Mouse (Mus musculus): ENCODE results near the gene Camk2n1. TPM values are rescaled to one million over a fixed set of nuclear protein-coding genes. Genes with fewer than 3 reads are reported as not detected.

Gene Camk2n1
- total and polyA plus RNA-seq, 3 experiments, result 0.10 TPM; not detected in 2

GRCm38 (mm10) chr4:138458171-138458570 lies 4.1 kb downstream of the Camk2n1 start:
- Histone ChIP-seq H3K27me3 (ENCODE audit: control insufficient read depth in 1 of 2, insufficient read depth in 2 of 2, low read length in 2 of 2) (no peaks in the 10 kb centered on the region), H3K36me3 (ENCODE audit: control insufficient read depth in 1 of 2, insufficient read depth in 2 of 2, low read length in 2 of 2) (no peaks in the 10 kb centered on the region), H3K4me1 (ENCODE audit: control insufficient read depth in 1 of 2, insufficient read depth in 2 of 2, low read length in 2 of 2) (no peaks in the 10 kb centered on the region), H3K9ac (ENCODE audit: control insufficient read depth, low read depth, low read length, poor library complexity, severe bottlenecking) (no peak overlapping the region), H3K9me3 (replicated peaks; ENCODE audit: insufficient read depth, low read length) (no peaks in the 10 kb centered on the region), H3K79me2 (ENCODE audit: control insufficient read depth, insufficient read depth, low read length, poor library complexity) (no peaks in the 10 kb centered on the region), H3K27ac (ENCODE audit: control insufficient read depth, low read depth, low read length) (no peak overlapping the region), H3K4me3 (ENCODE audit: control insufficient read depth in 1 of 2, insufficient read depth in 1 of 2, low read depth in 2 of 2, low read length in 2 of 2) (no peak overlapping the region)
- DNase-seq (ENCODE audit: low read depth, low spot score), result no peak
- TF ChIP-seq HCFC1 (IDR thresholded peaks at IDR 0.05; ENCODE audit: low read depth, low read length) (no peak), RCOR1 (IDR thresholded peaks at IDR 0.05; ENCODE audit: low read depth, low read length) (no peak), KAT2A (conservative IDR thresholded peaks at IDR 0.05; ENCODE audit: low read depth, low read length) (no peak), MXI1 (IDR thresholded peaks at IDR 0.05; ENCODE audit: low read depth, low read length) (no peak), MAFK (IDR thresholded peaks at IDR 0.05; ENCODE audit: borderline replicate concordance, low read depth, low read length) (no peak), E2F4 (IDR thresholded peaks at IDR 0.05; ENCODE audit: borderline replicate concordance, low read depth, low read length) (no peak), POLR2AphosphoS2 (IDR thresholded peaks at IDR 0.05; ENCODE audit: low read length) (no peak), BHLHE40 (IDR thresholded peaks at IDR 0.05; ENCODE audit: borderline replicate concordance, low read depth, low read length) (no peak), MYB (IDR thresholded peaks at IDR 0.05; ENCODE audit: low read depth, low read length) (no peak), GABPA (IDR thresholded peaks at IDR 0.05; ENCODE audit: low read depth, low read length) (no peak), POLR2A (IDR thresholded peaks at IDR 0.05; ENCODE audit: control insufficient read depth in 1 of 2, insufficient read depth in 1 of 2, low read depth in 1 of 2, low read length in 2 of 2, poor library complexity in 1 of 2) (no peak), TAL1 (IDR thresholded peaks at IDR 0.05; ENCODE audit: low read length) (no peak)

GRCm38 (mm10) chr4:138458735-138459440 lies 4.8 kb downstream of the Camk2n1 start:
- DNase-seq (ENCODE audit: low read depth, low spot score), result no peak
- Histone ChIP-seq H3K27me3 (ENCODE audit: control insufficient read depth in 1 of 2, insufficient read depth in 2 of 2, low read length in 2 of 2) (no peaks in the 10 kb centered on the region), H3K9me3 (replicated peaks; ENCODE audit: insufficient read depth, low read length) (no peaks in the 10 kb centered on the region), H3K79me2 (ENCODE audit: control insufficient read depth, insufficient read depth, low read length, poor library complexity) (no peaks in the 10 kb centered on the region), H3K27ac (ENCODE audit: control insufficient read depth, low read depth, low read length) (no peak overlapping the region), H3K4me1 (ENCODE audit: control insufficient read depth in 1 of 2, insufficient read depth in 2 of 2, low read length in 2 of 2) (no peaks in the 10 kb centered on the region), H3K9ac (ENCODE audit: control insufficient read depth, low read depth, low read length, poor library complexity, severe bottlenecking) (no peak overlapping the region), H3K4me3 (ENCODE audit: control insufficient read depth in 1 of 2, insufficient read depth in 1 of 2, low read depth in 2 of 2, low read length in 2 of 2) (no peak overlapping the region), H3K36me3 (ENCODE audit: control insufficient read depth in 1 of 2, insufficient read depth in 2 of 2, low read length in 2 of 2) (no peaks in the 10 kb centered on the region)
- TF ChIP-seq NRF1 (IDR thresholded peaks at IDR 0.05; ENCODE audit: insufficient read depth, low read depth, low read length, poor library complexity, severe bottlenecking), result no peak
- no peak for TF ChIP-seq JUND (IDR thresholded peaks at IDR 0.05; ENCODE audit: low read depth, low read length)
- TF ChIP-seq MEF2A (IDR thresholded peaks at IDR 0.05; ENCODE audit: extremely low read depth, insufficient replicate concordance, low read depth, low read length, poor library complexity, severe bottlenecking), result no peak
- no peak for TF ChIP-seq ZC3H11A (IDR thresholded peaks at IDR 0.05; ENCODE audit: low read depth, low read length)
- TF ChIP-seq BHLHE40 (IDR thresholded peaks at IDR 0.05; ENCODE audit: borderline replicate concordance, low read depth, low read length), result no peak
- TF ChIP-seq MAFK (IDR thresholded peaks at IDR 0.05; ENCODE audit: borderline replicate concordance, low read depth, low read length), result no peak
- no peak for TF ChIP-seq E2F4 (IDR thresholded peaks at IDR 0.05; ENCODE audit: borderline replicate concordance, low read depth, low read length)
- TF ChIP-seq USF1 (IDR thresholded peaks at IDR 0.05; ENCODE audit: low read depth, low read length), result no peak
